Mouse (Mus musculus) cerebellum, postnatal 14 days (tissue): ENCODE data around the gene Ranbp9.
A peak's percentile ranks its signal among the peaks of the same experiment; 100 is the strongest.

Experiments used
- DNase-seq, 2 experiments: peaks; one replicate each; pipeline ENCODE4 v3.0.0; 2021; ENCODE audit warnings: mixed read lengths in 2 of 2

Ranbp9 gene

GRCm38 (mm10) chr13:43447721-43448120 lies 33.4 kb downstream of the Ranbp9 start:
- DNase-seq, result no peak

GRCm38 (mm10) chr13:43445754-43446153 lies 35.3 kb downstream of the Ranbp9 start:
- DNase-seq, result no peak

GRCm38 (mm10) chr13:43444717-43445116 lies 36.4 kb downstream of the Ranbp9 start:
- DNase-seq, result no peak

- DNase-seq, result no peak
Observed at GRCm38 (mm10) chr13:43443706-43444105, 37.4 kb downstream of the Ranbp9 start.

- DNase-seq, result no peak
Observed at GRCm38 (mm10) chr13:43442551-43442950, 38.5 kb downstream of the Ranbp9 start.

- no peak for DNase-seq
Observed at GRCm38 (mm10) chr13:43440376-43440775, 40.7 kb downstream of the Ranbp9 start.

- DNase-seq, result no peak
Observed at GRCm38 (mm10) chr13:43433395-43433794, 47.7 kb downstream of the Ranbp9 start.

- DNase-seq, result no peak
Observed at GRCm38 (mm10) chr13:43428436-43428835, 52.6 kb downstream of the Ranbp9 start.

- DNase-seq, result no peak
Observed at GRCm38 (mm10) chr13:43415249-43415648, 65.8 kb downstream of the Ranbp9 start.

GRCm38 (mm10) chr13:43413611-43414010 lies 67.5 kb downstream of the Ranbp9 start:
- DNase-seq, result no peak

- DNase-seq, result no peak
Observed at GRCm38 (mm10) chr13:43412311-43412710, 68.8 kb downstream of the Ranbp9 start.

GRCm38 (mm10) chr13:43399576-43399975 lies 81.5 kb downstream of the Ranbp9 start:
- DNase-seq, result no peak

- peak; percentile 98 to 99 for DNase-seq
Observed at GRCm38 (mm10) chr13:43398297-43399080, 82.6 kb downstream of the Ranbp9 start, which contains the start of gene Nol7. Nol7 (plus strand) TSS chr13:43398390.

GRCm38 (mm10) chr13:43397700-43398296 lies 83.3 kb downstream of the Ranbp9 start:
- DNase-seq, result peak in 1 of 2 experiments; percentile 26

- no peak for DNase-seq
Observed at GRCm38 (mm10) chr13:43385321-43385720, 95.8 kb downstream of the Ranbp9 start.

GRCm38 (mm10) chr13:43379989-43380388 lies 101.1 kb downstream of the Ranbp9 start:
- DNase-seq, result no peak

- DNase-seq, result no peak
Observed at GRCm38 (mm10) chr13:43374918-43375432, 106.1 kb downstream of the Ranbp9 start.

GRCm38 (mm10) chr13:43374205-43374604 lies 106.9 kb downstream of the Ranbp9 start:
- DNase-seq, result no peak

- DNase-seq, result no peak
Observed at GRCm38 (mm10) chr13:43372892-43373291, 108.2 kb downstream of the Ranbp9 start.

GRCm38 (mm10) chr13:43370063-43370462 lies 111.0 kb downstream of the Ranbp9 start:
- DNase-seq, result no peak

- DNase-seq, result no peak
Observed at GRCm38 (mm10) chr13:43365825-43366184, 115.3 kb downstream of the Ranbp9 start.

GRCm38 (mm10) chr13:43364985-43365824 lies 115.9 kb downstream of the Ranbp9 start, which contains the start of gene Sirt5:
Sirt5 (plus strand) TSS chr13:43365496.
- peak; percentile 95 to 96 for DNase-seq

- peak; percentile 55 to 66 for DNase-seq
Observed at GRCm38 (mm10) chr13:43362353-43362752, 118.7 kb downstream of the Ranbp9 start.
